Mouse (Mus musculus): ENCODE measurements around the gene Cdk14. TPM values are rescaled to one million over a fixed set of nuclear protein-coding genes. Genes with fewer than 3 reads are reported as not detected.
"Not testable (repeated sequence)": the region's sequence is repeated elsewhere in the genome, so short reads cannot be mapped to it uniquely, and the experiment has no call there.

Gene Cdk14
- polyA plus RNA-seq, 1 experiment from 2014 or later = 42.2 TPM

DNA sequence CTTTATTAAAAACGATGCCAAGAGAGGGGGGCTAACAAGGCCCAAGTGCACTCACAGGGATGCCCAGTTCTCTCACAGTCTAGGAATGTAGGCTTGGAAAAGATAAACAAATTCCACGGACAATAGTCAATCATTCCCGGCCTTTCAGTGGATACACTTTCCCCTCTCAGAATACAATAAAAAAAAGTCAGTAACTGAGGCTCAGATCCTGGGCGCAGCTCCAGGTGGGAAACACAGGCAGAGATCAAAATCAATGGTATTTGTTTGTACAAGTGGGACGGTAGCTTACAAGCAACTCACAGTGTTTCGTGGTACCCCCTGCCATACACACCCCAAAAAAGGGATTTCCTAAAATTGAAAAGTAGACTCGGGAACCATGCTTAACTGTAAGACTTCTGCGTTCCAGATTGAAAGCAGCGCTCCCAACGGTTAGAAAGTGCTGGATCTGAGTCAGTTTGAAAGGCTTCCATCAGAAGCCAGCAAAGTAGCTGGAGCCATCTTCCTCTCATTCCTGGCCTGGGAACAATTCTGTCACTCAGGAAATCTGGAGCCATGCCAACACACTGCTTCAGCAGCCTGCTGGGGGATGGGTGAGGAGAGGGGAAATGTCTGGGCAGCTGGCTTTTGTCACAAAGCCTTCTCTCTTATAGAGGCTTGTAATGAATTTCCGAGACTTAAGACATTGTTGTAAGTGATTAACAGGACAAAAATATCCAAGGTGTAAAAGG, 77.5 kb downstream of the Cdk14 start:
- 38% methylated on average over 11 of the region's 11 CpGs for WGBS
- H3K9ac ChIP-seq (replicated peaks) = no peak overlapping the region
- no peak overlapping the region for H3K4me3 ChIP-seq (replicated peaks)
- H3K27me3 ChIP-seq (replicated peaks) = no peaks in the 10 kb centered on the region
- H3K4me1 ChIP-seq = peaks cover 25% of the 10 kb centered on the region
- no peaks in the 10 kb centered on the region for H3K36me3 ChIP-seq
- ATAC-seq (ENCODE audit: low FRiP score) = peak; percentile 75
- H3K27ac ChIP-seq (replicated peaks) = peak overlapping the region; percentile 33
- H3K4me2 ChIP-seq = peak overlapping the region; percentile 2; the same call in 1 of the 2 replicates
- no peaks in the 10 kb centered on the region for H3K9me3 ChIP-seq (replicated peaks)

DNA sequence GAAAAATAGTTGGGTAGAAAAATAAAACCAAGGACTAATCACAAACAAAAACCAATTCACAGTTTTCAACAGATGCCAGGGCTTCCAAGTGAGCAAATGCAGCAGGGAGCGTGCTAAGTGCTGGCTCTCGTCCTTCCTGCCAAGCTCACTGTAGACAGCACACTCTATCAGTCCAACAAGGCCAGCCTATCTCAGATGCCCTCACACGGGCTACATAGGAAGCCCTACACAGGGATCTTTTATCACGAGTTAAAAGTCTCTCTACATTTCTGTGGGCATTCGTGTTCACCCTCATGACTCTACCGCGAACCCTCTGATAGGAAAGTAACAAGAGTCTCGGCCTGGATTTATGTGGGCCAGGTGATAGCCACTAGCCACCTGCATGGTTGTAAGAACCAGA, 78.5 kb downstream of the Cdk14 start:
- H3K4me1 ChIP-seq = peaks cover 25% of the 10 kb centered on the region
- H3K9ac ChIP-seq (replicated peaks) = no peak overlapping the region
- no peaks in the 10 kb centered on the region for H3K36me3 ChIP-seq
- 80% methylated on average over 8 of the region's 8 CpGs for WGBS
- no peak overlapping the region for H3K4me3 ChIP-seq (replicated peaks)
- H3K27me3 ChIP-seq (replicated peaks) = no peaks in the 10 kb centered on the region
- no peak overlapping the region for H3K27ac ChIP-seq (replicated peaks)
- no peaks in the 10 kb centered on the region for H3K9me3 ChIP-seq (replicated peaks)
- no peak for ATAC-seq (ENCODE audit: low FRiP score)
- no peak overlapping the region for H3K4me2 ChIP-seq

DNA sequence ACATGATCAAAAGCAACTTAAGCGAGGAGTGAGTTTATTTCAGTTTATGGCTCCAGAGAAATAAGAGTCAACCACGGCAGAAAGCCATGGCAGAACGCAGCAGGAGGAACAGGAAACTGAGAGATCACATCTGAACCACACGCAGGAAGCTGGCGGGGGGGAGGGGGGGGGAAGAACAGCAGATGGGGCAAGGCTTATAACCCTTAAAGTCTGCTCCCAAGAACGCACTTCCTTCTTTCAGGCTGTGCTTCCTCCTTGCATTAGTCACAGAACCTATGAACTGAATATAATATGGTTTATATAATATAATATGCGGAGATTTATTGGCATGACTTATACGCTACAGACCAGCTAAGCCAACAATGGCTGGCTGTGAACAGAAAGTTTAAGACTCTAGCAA, 86.2 kb downstream of the Cdk14 start:
- no peaks in the 10 kb centered on the region for H3K4me1 ChIP-seq
- ATAC-seq (ENCODE audit: low FRiP score) = no peak
- H3K9me3 ChIP-seq (replicated peaks) = no peaks in the 10 kb centered on the region
- no peaks in the 10 kb centered on the region for H3K27me3 ChIP-seq (replicated peaks)
- H3K36me3 ChIP-seq = no peaks in the 10 kb centered on the region
- H3K9ac ChIP-seq (replicated peaks) = no peak overlapping the region
- no peak overlapping the region for H3K27ac ChIP-seq (replicated peaks)
- H3K4me3 ChIP-seq (replicated peaks) = no peak overlapping the region
- H3K4me2 ChIP-seq = no peak overlapping the region
- WGBS = 87% methylated on average over 8 of the region's 8 CpGs

DNA sequence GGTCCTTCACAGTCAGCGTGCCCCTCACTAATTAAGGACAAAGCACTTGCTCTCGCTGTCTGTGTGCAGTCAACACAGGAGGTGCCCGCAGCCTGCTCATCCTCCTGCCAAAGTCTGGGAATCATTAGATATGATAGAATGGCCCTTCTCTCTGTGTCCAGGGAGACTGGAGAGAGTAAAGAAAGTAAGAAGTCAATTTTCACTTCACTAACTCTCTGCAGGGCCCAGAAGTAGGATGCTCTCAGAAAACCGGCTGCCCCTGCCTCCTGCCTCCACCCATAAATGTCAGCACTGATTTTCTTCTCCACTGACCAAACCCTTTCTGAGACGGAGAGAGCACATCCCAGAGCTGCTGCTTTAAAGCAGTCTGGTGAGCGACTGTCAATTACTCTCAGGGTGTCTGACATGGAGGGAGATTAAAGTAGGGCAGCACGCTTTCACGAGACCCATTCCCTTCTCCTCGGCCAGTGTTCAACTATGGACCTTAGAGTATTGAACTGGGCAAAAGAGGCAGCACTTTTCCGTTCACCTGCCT, 89.1 kb downstream of the Cdk14 start:
- H3K4me1 ChIP-seq = no peaks in the 10 kb centered on the region
- H3K27ac ChIP-seq (replicated peaks) = no peak overlapping the region
- H3K9ac ChIP-seq (replicated peaks) = no peak overlapping the region
- H3K4me3 ChIP-seq (replicated peaks) = no peak overlapping the region
- 0 out of 2 replicates have a peak, but pooled peaks cover 3% of the 10 kb centered on the region for H3K36me3 ChIP-seq
- no peaks in the 10 kb centered on the region for H3K27me3 ChIP-seq (replicated peaks)
- ATAC-seq (ENCODE audit: low FRiP score) = no peak
- no peaks in the 10 kb centered on the region for H3K9me3 ChIP-seq (replicated peaks)
- no peak overlapping the region for H3K4me2 ChIP-seq
- 65% methylated on average over 10 of the region's 10 CpGs for WGBS

DNA sequence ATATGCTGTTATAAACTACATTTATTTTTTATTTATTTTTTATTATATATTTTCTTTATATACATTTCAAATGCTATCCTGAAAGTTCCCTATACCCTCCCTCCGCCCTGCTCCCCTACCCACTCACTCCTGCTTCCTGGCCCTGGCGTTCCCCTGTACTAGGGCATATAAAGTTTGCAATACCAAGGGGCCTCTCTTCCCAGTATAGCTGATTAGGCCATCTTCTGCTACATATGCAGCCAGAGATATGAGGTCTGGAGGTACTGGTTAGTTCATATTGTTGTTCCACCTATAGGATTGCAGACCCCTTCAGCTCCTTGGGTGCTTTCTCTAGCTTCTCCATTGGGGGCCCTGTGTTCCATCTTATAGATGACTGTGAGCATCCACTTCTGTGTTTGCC, 91.1 kb downstream of the Cdk14 start:
- H3K4me2 ChIP-seq; H3K9me3 ChIP-seq (replicated peaks); H3K36me3 ChIP-seq; H3K27me3 ChIP-seq (replicated peaks); H3K4me3 ChIP-seq (replicated peaks); H3K9ac ChIP-seq (replicated peaks); H3K4me1 ChIP-seq; ATAC-seq (ENCODE audit: low FRiP score); H3K27ac ChIP-seq (replicated peaks): not testable (repeated sequence)
- whole genome bisulfite sequencing = 90% methylated on average over 2 of the region's 2 CpGs

DNA sequence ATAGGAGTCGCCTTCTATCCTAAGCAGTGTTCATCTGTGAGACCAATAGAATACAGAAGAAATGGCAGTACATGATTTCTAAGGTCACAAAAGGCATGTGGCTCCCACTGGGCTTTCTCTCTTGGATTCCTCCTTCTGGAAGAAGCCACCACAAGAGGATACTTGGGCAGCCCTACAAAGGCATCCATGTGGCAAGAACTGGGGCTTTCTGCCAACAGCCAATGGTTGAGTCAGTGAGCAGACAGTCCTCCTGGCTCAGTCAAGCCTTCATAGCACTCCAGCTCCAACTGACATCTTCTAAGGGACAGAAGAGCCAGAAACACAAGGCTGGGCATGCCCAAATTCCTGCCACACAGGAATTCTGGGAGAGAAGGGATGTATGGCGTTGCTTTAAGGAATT, 93.4 kb downstream of the Cdk14 start:
- Histone ChIP-seq H3K4me3 (replicated peaks) (no peak overlapping the region), H3K9me3 (replicated peaks) (no peaks in the 10 kb centered on the region), H3K4me1 (no peaks in the 10 kb centered on the region), H3K36me3 (0 out of 2 replicates have a peak, but pooled peaks cover 3% of the 10 kb centered on the region), H3K27ac (replicated peaks) (no peak overlapping the region), H3K4me2 (no peak overlapping the region), H3K27me3 (replicated peaks) (no peaks in the 10 kb centered on the region), H3K9ac (replicated peaks) (no peak overlapping the region)
- no peak for ATAC-seq (ENCODE audit: low FRiP score)
- 93% methylated on average over 2 of the region's 2 CpGs for WGBS

DNA sequence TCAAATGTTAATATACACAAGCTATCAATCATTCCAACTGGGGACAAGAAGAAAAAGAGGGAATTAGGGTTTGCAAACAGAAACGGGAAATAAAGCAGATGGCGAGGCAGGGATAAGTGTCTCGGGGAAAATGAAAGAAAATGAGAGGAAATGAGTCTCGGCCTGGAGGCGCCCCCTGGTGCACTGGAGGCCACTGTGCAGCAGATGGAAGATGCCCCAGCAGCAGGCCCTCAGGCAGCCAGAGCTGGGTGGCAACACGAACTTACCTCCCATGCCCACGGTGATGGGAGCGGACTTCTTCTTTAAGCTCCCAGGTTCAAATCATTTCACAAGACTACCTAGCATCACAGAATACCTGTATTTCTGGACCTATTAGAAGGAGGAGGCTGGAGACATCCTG, 97.4 kb downstream of the Cdk14 start:
- Histone ChIP-seq H3K27ac (replicated peaks) (no peak overlapping the region), H3K4me1 (peaks cover 11% of the 10 kb centered on the region), H3K27me3 (replicated peaks) (no peaks in the 10 kb centered on the region), H3K4me2 (no peak overlapping the region), H3K36me3 (0 out of 2 replicates have a peak, but pooled peaks cover 3% of the 10 kb centered on the region), H3K4me3 (replicated peaks) (no peak overlapping the region), H3K9me3 (replicated peaks) (no peaks in the 10 kb centered on the region), H3K9ac (replicated peaks) (no peak overlapping the region)
- ATAC-seq (ENCODE audit: low FRiP score) = no peak
- 80% methylated on average over 8 of the region's 8 CpGs for WGBS

DNA sequence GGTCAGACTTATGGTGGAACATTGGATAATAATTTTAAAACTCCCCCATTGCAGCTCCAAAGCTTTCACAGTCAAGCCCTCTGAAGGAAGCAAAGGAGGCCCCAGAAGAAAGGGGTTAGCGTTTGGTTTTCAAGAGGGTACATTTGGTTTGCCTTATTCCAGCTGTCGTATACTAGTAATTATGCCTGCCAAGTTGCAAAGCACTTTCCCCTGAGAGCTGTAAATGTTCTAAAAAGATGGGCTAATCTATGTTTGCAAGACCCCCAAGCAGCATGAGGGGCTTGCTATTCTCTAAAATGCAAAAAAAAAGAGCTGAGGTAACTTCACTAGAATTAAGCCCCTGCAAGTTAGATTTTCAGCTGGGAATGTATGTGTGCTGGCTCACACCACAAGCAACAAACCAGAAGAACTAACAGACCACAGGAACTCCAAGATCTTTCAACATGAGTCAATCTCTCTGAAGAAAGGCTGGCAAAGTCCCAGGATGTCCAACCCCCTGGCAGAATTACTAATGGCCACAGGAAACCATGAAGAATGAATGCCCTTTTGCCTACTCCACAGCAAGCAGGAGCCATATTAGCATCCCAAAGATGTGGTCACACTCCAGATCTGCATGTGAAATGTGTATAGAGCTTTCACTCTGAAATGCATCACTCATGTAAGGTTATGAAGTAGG, 99.5 kb downstream of the Cdk14 start:
- no peaks in the 10 kb centered on the region for H3K9me3 ChIP-seq (replicated peaks)
- no peaks in the 10 kb centered on the region for H3K27me3 ChIP-seq (replicated peaks)
- no peak for ATAC-seq (ENCODE audit: low FRiP score)
- H3K4me3 ChIP-seq (replicated peaks) = no peak overlapping the region
- H3K4me1 ChIP-seq = peaks cover 11% of the 10 kb centered on the region
- no peak overlapping the region for H3K9ac ChIP-seq (replicated peaks)
- no peak overlapping the region for H3K4me2 ChIP-seq
- no peak overlapping the region for H3K27ac ChIP-seq (replicated peaks)
- H3K36me3 ChIP-seq = no peaks in the 10 kb centered on the region
- WGBS = 22% methylated on average over 2 of the region's 2 CpGs

DNA sequence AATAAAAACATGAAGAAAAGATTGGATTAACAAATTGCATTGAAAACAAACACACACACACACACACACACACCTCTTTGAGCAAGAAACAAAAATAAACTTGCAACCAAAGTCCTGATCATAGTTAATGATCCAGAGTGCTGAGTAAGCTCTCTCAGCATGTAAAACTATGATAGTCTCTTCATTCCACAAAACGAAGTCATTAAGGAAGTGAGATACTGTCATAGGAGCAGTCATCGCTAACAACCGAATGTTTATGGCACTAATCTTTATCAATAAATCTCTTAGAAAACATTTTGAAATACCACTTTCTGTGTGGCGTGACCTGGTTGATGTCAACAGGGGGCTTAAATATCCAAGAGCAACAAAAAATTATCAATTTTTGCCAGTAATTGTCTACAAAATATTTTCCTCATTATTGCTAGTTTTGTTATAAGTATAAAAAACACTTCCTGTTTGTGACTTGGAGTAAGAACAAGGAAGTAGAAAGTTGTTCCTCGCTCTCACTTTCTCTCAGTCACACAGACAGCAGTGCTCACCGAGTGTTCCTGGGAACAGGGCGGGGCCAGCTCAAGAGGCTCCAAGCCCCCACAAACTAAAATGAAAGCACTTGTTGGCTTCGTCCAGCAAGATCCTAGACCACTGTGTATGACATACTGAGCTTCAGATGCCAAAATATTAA, 100.1 kb downstream of the Cdk14 start:
- Histone ChIP-seq H3K4me3 (replicated peaks) (no peak overlapping the region), H3K4me2 (no peak overlapping the region), H3K27me3 (replicated peaks) (no peaks in the 10 kb centered on the region), H3K36me3 (no peaks in the 10 kb centered on the region), H3K9ac (replicated peaks) (no peak overlapping the region), H3K27ac (replicated peaks) (no peak overlapping the region), H3K4me1 (peaks cover 11% of the 10 kb centered on the region), H3K9me3 (replicated peaks) (no peaks in the 10 kb centered on the region)
- no peak for ATAC-seq (ENCODE audit: low FRiP score)
- WGBS = 78% methylated on average over 8 of the region's 8 CpGs

DNA sequence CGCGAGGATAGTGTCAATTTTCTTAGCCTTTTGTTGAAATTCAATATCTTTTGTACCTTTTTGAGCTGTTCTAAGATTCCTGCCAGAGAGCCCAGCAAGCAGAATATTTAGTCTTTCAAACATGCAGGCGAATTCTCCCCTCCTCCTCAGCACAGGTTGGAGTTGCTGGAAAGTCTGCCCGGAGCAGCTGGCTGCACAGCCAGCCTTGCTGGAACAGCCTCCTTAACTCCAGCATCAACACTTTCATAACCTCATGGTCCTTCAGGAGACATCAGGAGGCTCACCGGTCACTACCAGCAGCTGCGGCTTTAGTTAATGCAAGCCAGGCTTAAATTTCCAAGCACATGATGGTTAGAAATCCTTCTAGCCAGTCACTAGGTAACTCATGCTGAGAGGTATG, 105.8 kb downstream of the Cdk14 start:
- Histone ChIP-seq H3K4me1 (peaks cover 14% of the 10 kb centered on the region), H3K4me3 (replicated peaks) (no peak overlapping the region), H3K36me3 (no peaks in the 10 kb centered on the region), H3K4me2 (no peak overlapping the region), H3K27me3 (replicated peaks) (no peaks in the 10 kb centered on the region), H3K9me3 (replicated peaks) (no peaks in the 10 kb centered on the region), H3K9ac (replicated peaks) (no peak overlapping the region), H3K27ac (replicated peaks) (no peak overlapping the region)
- ATAC-seq (ENCODE audit: low FRiP score) = no peak
- 71% methylated on average over 6 of the region's 6 CpGs for WGBS

DNA sequence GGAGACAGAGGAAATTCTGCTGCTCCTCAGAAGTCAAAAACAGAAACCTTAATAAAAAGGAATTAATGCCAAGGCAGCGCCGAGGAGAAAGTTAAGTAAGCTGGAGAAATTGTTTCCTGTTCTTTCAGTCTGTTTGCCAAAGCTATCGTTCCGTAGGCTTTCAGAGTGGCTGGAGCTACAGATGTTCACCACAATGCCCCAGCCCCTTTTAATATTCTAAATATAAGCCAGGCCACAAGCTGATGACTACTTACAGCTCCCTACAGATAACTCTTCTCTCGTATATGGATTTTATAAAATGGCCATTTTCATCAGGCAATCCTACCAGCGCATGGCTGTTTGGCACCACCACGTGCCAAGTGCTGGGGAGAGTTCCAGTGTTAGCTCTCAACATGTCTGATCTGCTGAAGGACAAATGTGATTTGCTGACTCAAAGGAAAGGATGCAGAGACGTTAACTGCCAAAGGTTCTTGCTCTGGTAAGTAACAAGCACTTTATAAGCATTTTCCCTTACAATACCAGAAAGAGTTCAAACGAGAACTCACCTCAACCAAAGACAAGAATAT, 106.8 kb downstream of the Cdk14 start:
- no peak overlapping the region for H3K4me3 ChIP-seq (replicated peaks)
- H3K4me1 ChIP-seq = peaks cover 14% of the 10 kb centered on the region
- no peaks in the 10 kb centered on the region for H3K36me3 ChIP-seq
- ATAC-seq (ENCODE audit: low FRiP score) = peak; percentile 31; the same call in 1 of the 2 replicates
- H3K27ac ChIP-seq (replicated peaks) = no peak overlapping the region
- H3K27me3 ChIP-seq (replicated peaks) = no peaks in the 10 kb centered on the region
- H3K4me2 ChIP-seq = no peak overlapping the region
- WGBS = 66% methylated on average over 9 of the region's 9 CpGs
- no peak overlapping the region for H3K9ac ChIP-seq (replicated peaks)
- H3K9me3 ChIP-seq (replicated peaks) = no peaks in the 10 kb centered on the region

Data from neural tube, embryonic 15.5 days (tissue).